Mouse (Mus musculus) liver, postnatal 0 days (tissue): ENCODE measurements at regions not wholly inside any gene's neighbourhood (a gene's known extent, or its start where the extent isn't known, plus 50 kb on each side); places are given as distances from the start of the nearest gene placed in this dataset.

Source experiments
- CTCF ChIP-seq: sonication (generic); IDR thresholded peaks from 2 replicates; pipeline ENCODE4 v1.5.1; 2016; ENCODE audit warnings: antibody characterized with exemption, low read depth
- EP300 ChIP-seq: IDR thresholded peaks from 2 replicates; pipeline ENCODE4 v1.6.1; 2016; ENCODE audit warnings: antibody characterized with exemption, low read depth, mild to moderate bottlenecking

DNA sequence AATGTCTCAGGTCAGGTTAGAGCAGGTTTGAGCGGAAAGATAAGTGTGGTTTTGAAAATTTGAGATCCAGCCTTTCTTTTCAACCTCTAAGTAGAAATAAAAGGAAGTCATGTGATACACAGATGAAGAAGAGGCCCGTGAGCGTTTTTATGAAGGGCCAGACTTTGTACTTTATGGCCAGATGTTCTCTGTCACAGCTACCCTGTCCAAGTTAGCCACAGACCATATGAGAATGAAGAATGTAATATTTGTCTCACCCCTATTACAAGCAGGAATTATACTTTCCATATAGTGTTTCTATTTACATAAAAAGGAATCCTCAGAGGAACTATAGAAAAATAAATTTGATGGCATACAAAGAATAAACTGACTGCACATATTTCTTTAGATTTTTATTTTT, 114.9 kb upstream of the Ahr start:
- TF ChIP-seq CTCF, result no peak
- TF ChIP-seq EP300, result no peak
